Mouse (Mus musculus): ENCODE measurements around the gene Aldh3a2.
"Not testable (repeated sequence)": the region's sequence is repeated elsewhere in the genome, so short reads cannot be mapped to it uniquely, and the experiment has no call there.

The Aldh3a2 gene

DNA sequence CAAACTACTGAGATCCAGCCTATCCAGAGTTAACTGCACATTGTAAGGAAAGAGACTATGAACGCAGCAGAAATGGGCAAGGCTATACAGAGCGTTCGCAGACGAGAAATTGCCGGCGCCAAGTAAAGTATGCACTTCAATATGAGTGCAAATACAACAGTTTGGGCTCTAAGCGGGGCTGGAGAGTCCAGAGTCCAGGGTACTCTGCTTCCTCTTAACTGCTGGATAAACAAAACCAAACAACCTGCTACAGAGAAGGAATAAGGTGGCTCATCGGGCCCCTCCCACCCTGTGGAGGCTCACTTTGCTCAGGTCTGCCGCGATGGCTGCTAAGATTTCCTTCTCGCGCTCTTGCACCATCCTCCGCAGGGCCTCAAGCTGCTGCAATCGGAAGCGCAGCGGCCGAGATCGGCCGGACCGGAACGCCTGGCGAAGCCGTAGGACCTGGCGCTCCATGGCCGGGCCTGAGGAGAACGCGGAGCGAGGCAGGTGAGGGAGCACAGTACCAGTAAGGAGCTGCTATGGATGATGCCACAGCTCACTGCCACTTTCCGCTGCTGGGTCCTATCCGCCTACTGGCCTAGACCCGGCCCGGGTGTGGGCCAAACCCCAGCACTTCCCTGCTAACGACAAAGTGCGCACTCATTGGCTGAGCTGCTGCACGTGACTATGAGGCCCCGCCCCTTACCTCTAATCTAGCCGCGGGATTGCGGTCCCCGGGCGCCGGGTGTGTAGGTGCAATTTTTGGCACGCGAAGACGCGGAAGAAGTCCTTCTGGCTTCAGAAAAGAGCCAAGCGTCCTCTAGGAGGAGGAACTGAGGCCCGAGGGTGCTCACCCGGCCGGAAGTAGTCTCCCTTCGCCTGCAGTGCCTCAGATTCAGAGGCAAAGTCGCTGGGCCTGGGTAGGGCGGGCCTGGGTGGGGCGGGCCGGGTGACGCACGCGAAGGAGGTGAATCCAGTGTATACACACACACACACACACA lies at the start of gene Aldh3a2:
Gene Aldh3a2 (minus strand): TSS at position 914 of the 983 bp plus-strand sequence.
- DNase-seq (ENCODE audit: low spot score): peak; percentile 93

DNA sequence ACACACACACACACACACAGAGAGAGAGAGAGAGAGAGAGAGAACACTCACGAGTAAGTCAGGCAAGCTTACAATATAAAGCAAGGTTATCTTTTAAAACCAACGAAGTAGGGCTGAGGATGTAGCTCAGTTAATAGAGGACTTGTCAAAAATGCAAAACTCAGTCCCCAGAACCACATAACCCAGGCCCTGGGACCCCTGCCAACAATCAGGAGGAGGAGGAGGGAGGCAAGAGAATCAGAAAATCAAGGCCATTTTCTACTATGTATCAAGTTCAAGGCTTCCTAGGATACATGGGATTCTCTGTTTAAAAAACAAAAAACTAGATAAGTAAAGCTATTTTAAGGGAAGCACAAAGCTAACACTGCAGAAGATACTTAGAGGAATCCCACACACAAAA lies 49.6 kb upstream of the Aldh3a2 start:
- DNase-seq (ENCODE audit: low spot score): no peak

DNA sequence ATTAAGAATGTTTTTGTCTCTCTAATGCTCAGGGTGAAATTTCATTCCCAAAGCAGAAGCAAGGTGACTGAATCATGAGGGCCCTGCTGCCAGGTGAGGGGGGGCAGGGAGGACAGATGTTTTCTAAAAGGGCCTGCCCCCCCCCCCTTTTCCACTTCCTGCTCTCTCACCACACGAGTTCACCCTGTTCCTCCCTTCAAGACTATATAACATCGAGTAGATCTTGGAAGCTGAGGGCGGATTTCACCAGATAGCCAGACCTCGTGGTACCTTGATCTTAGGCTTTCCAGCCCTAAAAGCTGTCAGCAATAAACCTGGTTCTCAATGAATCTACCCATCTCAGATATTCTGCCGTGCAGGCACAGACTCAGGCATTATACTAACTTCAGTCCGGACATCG lies 43.1 kb upstream of the Aldh3a2 start:
- no peak for DNase-seq (ENCODE audit: low spot score)

DNA sequence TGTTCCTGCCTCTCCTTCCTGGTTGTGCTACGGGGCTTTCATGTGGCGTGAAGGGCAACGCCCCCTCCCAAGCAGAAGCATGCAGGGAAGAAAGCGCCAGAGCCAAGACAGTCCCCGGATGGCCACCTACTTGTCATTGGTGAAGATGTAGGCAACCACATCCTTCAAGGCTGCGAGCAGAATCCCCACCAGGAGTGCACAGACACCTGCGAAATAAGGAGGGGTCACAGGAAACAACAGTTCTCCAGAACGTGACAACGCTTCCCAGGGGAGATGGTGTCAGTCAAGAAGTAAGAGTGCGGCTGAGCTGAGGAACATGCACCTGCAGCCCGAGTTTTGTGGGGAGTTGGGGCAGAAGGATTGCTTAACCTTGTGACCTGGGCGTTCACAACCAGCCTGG lies 42.6 kb upstream of the Aldh3a2 start:
- DNase-seq (ENCODE audit: low spot score): no peak

DNA sequence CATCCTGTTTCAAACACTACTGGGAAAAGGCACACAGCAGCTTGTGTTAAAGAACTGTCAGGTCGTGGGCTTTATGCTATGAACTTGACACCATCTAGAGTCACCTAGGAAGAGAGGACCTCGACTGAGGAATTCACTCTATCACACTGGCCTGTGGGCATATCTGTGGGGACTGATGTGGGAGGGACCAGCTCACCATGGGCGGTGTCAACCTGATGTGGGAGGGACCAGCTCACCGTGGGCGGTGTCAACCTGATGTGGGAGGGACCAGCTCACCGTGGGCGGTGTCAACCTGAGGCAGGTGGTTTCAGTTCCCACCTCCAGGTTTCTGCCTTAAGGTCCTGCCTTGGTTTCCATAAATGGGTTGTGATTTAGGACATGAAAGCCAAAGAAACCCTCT lies 40.5 kb upstream of the Aldh3a2 start:
- DNase-seq (ENCODE audit: low spot score): no peak

DNA sequence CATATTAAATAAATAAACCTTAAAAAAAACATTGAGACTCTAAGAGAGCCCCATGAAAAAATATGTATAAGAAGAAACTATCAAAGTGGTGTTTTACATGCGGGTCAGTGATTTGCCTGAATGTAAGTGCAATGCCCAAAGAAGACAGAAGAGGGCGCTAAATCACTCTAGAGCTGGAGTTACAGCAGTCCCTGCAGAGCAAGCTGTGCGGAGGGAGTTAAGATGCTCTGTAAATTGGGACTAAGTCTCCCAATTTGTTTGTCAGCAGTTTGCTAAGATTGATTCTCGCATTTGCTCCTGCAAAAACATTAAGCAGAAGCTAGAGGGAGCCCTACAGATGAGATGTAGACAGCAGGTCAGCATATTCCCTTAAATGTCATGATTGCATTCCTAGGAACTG lies 38.1 kb upstream of the Aldh3a2 start:
- DNase-seq (ENCODE audit: low spot score): peak; percentile 60

DNA sequence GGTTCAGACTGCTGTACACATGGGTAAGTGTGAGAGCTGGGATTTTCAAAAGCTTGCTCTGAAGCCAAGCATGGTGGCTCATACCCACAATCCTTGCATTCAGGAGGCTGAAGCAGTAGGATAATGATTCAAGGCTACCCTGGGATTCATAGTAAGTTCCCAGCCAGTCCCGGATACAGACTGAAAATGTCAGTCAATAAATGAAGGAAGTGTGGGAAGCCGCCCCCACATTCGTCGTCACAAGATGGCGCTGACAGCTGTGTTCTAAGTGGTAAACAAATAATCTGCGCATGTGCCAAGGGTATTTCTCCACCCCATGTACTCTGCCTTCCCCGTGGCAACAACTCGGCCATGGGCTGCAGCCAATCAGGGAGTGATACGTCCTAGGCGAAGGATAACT lies 37.3 kb upstream of the Aldh3a2 start:
- not testable (repeated sequence) for DNase-seq (ENCODE audit: low spot score)

DNA sequence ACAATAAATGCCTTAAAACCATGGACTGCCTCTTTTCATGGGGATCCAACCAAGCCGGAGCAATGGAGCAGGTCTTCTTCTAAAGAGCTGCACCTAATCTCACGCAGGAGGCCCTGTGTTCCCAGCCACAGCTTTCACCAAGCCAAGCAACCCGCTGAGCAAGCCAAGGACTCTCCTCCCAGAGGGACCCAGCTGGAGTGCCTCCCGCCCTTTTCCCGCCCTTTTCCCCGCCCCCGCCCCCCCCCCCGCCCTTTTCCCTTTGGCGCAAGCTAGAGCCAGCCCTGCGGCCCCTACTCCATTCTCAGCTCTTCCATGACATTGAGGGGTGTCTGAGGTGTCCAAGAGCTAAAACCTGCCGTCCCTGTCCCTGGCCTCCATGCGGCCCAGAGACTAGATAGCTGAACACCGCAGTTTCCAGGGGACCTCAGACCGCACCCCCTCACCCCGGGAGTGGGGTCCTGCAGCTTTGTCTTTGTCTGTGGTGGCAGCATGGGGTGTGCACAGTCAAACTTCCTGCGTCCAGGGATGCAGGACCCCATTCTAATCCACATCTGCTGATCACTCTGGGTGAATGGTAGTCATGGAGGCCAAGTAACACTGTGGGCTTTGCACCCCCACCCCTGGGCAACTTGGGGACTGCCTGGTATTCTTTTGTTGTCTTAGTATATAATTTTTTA lies 33.6 kb upstream of the Aldh3a2 start:
- no peak for DNase-seq (ENCODE audit: low spot score)

DNA sequence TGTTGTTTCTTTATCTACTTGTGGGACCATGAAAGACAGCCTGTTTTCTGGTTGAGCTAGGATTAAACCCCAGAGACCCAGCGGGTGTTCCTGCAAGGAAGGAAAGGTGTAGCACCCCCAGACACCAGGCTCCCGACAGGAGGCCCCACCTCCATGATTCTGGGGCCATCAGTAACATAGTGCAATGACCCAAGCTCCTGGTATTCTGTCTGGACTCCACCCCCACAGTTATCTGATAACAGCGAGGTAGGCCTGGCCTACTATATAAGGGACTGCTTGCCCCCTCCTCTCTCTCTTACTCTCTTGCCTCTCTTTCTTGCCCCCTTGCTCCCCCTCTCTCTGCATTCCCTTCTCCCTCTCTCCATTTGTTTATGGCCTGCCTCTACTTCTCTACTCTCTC lies 32.9 kb upstream of the Aldh3a2 start:
- DNase-seq (ENCODE audit: low spot score): no peak

DNA sequence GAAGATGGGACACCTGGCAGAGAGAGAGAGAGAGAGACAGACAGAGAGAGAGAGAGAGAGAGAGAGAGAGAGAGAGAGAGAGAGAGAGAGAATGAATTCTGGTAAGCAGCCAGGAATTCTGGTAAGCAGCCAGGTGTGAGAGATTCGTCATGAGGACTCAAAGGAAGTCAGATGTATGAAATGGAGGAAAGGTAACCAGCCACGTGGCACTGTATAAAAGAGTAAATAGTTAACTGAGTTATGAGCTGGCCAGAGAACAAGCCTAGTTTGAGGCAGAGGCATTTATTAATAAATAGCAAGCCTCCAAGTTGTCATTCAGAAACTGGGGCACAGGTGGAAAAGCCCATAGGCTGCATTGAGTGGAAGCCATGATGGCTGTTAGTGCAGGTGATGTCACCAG lies 30.6 kb upstream of the Aldh3a2 start:
- DNase-seq (ENCODE audit: low spot score): no peak

DNA sequence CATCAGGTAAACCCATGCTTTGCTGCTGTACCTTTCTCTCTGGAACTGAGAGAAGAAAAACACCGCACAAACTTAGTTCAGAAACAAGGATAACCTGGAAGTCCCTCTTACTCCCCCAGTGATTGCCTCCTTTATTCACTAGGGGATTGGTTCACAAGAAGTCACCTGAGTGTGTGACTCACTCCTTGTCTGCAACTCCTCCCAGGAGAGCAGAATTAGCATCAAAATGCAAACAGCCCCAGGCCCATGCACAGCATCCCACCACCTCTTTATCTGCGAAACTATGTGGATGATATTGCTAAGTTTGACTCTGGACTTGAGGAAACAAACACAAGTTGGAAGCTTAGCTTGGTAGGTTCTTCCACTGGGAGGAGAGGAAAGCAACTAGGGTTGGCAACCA lies 30.1 kb upstream of the Aldh3a2 start:
- no peak for DNase-seq (ENCODE audit: low spot score)

DNA sequence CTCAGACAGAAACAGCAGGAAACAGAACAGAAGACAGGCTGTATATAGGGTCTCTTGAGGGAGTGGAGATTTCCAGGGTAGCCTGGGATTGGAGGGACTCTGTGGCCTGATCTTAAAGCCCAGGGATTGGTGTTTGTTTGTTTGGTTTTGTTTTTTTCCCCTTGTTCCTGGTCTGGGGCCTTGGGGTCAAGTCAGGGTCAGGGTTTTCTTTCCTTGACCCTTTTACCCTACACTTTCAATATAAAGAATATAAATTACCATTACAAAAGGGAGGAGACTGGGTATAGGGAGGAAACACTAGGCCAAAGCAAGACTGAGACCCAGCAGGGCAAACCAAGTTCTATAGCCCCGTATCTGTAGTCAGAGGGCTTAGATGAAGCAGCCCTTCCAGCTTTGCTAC lies 29.3 kb upstream of the Aldh3a2 start:
- DNase-seq (ENCODE audit: low spot score): no peak

DNA sequence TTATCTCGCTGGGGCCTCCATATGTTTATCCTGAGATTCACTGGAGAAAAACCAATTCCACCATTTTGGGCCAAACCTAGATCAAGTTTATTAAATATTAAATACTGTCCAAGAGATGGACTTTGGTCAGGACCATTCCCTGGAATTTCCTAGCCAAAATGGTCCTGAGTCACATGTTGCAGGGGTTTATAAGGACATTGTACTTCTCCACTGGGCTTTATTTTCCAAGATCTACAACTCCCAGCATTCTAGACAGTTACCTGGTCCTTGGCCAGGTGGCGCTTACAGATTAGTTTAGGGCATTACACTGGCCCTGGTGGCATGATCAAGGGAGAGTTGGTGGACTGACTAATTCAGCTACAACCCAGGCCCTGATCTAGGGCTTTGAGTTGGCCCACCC lies 28.3 kb upstream of the Aldh3a2 start:
- no peak for DNase-seq (ENCODE audit: low spot score)

DNA sequence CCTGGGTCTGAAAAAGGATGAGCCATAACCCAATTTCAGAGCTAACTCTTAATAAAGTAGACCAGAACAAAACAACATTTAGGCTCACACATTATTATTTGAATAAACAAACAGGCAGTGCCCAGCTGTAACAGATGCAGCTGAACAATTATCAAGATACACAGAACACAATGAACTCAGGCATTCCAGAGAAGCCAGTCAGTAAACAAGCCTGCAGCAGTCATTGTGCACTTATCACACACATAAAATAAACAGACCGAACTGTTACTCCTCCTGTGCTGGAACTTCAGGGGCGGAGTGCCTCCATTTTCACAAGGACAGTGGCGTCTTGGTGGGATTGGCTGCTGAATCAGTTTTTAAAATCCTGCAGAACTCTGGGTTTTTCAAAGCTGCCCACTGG lies 27.2 kb upstream of the Aldh3a2 start:
- DNase-seq (ENCODE audit: low spot score): no peak

DNA sequence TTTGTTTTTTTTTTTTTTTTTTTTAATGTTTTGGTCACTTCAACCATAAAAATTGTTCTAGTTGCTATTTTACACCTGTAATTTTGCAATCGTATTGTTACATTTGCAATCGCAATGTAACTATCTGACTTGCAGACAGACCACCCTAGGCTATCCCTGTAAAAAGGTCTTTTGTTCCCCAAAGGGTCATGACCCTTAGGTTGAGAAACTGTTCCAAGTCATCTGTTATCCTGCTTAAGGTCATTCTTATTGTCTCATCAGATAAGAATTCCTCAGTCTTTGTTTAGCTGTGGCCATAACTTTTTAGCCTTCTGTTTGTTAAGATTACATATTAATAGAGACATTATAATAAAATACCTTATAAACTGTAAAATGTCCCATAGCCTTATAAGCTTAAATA lies 26.0 kb upstream of the Aldh3a2 start:
- no peak for DNase-seq (ENCODE audit: low spot score)

DNA sequence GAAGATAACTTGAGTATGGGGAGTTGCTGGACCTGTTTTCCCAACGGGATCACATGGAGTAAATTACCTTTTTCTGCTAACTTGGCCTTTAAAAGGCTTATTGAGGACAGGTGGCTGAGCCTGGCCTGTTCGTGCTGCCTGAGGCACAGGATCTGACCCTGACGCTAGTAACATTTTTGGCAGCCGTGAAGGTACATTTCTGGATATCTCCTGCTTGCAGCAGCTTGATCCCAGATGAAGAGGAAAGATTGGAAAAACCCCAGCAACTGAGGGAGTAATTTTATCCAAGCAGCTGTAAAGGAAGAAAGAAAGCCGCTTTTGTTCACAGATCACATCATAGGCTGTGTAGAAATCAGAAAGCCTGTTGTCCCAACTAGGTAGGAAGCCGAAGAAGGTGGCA lies 17.1 kb upstream of the Aldh3a2 start:
- DNase-seq (ENCODE audit: low spot score): no peak

DNA sequence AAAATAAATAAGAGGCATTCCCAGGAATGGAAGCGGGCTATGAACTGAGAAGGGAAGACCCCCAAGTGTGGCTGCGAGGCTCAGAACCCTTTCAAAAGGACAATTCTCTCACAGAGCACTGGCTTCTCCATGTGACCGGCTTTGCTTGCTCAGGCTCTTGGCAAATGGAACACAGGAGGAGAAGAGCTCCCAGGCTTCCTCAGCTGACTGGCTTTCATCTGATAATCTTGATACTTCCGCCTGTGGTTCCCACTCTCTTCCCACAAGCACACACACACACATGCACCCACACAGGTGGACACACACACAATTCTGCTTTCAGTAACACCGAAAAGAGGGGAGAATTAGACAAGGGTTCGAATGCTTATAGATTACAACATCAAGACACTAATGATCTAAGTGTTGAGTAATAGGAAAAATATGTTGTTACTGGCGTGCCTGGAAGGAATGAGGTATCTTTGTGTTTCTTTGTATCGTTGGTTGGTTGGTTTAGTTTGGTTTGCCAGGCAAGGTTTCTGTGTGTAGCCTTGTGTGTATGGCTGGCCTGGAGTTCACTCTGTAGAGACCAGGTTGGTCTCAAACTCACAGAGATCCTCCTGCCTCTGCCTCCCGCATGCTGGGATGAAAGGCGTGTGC lies 16.3 kb upstream of the Aldh3a2 start:
- DNase-seq (ENCODE audit: low spot score): no peak

DNA sequence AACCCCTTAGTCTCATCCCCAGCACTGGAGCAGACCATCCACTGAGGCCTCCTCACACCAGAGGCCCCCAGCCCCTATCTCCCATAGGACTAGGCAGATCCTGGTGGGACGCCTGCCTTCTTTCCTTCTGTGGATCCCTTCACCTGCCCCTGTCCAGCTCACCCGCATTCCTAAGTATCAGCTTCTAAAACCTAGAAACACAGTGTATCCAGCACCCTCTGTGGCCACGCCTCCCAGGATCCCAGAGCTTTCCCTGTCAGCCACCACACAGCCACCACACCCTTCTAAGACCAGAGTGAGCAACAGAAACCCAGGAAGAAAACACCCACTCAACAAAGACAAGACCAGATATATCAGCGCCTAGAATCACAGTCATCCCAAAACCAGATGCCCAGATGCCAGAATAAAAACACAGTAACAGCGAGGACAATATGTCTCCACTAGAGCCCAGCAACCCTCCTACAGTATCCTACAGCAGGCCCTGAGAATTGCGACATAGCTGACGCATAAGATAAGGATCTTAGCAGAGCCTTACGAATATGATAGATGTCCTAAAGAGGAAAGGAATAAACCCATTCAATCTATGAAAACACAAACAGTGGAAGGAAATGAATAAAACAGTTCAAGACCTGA lies 11.3 kb upstream of the Aldh3a2 start:
- no peak for DNase-seq (ENCODE audit: low spot score)

DNA sequence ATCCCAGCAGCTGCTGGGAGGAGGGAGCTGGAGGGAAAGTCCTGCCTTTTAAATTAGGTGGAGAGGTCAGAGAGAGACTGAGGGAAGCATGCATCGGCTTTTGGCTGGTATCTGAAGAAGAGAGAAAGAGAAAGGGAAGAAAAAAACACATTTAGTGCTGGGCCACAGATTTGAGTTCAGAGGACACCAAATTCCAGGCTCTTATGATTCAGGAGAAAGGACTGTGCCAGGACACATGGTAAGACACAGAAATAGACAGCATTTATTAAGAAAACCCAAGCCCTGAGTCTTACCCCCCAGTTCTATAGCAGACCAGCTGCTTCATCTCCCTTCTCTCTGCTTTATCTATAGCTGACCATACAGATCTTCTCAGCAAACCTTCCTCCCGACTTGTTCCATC lies 10.7 kb upstream of the Aldh3a2 start:
- DNase-seq (ENCODE audit: low spot score): no peak

DNA sequence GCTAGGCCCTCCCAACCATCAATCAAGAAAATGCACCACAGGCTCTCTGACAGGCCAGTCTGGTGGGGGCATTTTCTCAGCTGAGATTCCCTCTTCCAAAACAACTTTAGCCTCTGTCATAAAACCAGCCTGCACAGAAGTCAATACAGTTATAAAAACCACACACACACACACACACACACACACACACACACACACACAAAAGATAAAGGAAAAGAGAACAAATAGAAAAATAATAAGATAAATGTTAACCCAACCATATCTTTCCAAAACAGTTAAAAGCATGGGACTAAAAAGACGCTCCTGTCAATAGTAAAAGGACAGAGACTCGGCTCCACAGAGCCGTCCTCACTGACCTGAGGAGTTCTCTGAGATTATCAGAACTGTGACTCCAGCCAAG lies 9.2 kb upstream of the Aldh3a2 start:
- no peak for DNase-seq (ENCODE audit: low spot score)

DNA sequence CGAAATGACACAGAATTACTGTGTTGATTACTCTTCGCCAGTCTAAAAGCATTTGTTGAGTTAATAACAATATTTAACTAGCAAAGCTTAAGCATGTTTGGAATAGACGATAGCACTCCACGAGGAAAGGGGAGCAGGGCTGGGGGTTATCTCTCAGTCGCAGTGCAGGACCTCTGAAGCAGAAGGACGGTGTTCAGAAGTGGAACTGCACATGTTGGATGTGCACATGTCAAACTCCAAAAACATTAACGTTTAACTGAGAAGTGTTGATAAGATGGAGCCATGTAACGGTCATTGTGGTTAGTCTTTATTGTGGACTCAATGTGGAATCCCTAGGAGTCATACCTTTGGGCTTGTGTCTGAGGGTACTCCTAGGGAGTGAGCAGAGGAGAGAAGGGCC lies 7.8 kb upstream of the Aldh3a2 start:
- DNase-seq (ENCODE audit: low spot score): no peak

DNA sequence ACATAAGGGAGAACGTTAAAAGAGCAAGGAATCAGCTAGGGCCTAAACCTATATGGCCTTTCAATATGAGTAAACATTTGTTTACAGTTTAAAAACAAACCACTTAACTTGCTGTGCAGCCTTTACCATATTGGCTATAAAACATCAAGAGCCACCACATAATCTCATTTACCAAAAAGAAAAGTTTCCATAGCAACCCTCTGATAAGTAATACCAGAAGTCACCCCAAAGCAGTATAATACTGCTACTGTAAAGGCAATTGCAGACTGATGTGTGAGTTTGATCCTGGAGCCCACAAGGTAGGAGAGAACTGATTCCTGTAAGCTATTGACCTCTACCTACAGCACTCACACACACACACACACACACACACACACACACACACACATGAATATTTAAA lies 7.2 kb upstream of the Aldh3a2 start:
- no peak for DNase-seq (ENCODE audit: low spot score)

DNA sequence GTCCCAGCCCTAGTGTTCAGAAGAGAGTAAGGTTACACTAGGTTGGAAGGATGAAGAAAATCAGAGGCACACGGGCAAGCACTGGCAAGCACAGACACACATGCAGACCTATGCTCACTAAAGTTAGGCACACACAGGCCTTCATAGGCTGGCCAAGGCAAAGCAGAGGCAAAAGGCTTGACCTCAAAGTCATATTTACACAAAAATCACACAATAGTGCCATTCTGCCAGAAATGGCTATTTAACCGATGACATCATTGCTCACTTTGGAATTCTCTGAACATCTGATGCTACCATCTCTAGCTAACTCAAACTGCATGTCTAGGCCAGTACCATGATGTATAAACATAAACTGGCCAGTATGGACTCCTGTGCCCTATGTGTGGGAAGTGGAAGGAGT lies 6.7 kb upstream of the Aldh3a2 start:
- no peak for DNase-seq (ENCODE audit: low spot score)
